Mouse (Mus musculus) liver, postnatal 0 days (tissue): Measurements from ENCODE around the gene Nav2.

Source experiments
- CTCF ChIP-seq: sonication (generic); IDR thresholded peaks from 2 replicates; pipeline ENCODE4 v1.5.1; 2016; ENCODE audit warnings: antibody characterized with exemption, low read depth
- EP300 ChIP-seq: IDR thresholded peaks from 2 replicates; pipeline ENCODE4 v1.6.1; 2016; ENCODE audit warnings: antibody characterized with exemption, low read depth, mild to moderate bottlenecking

- TF ChIP-seq CTCF (no peak), EP300 (no peak)
Observed at GRCm38 (mm10) chr7:49484036-49484744, 575.7 kb downstream of the Nav2 start.
